Mouse (Mus musculus): ENCODE measurements around the gene Galnt10.
"Not testable (repeated sequence)": the region's sequence is repeated elsewhere in the genome, so short reads cannot be mapped to it uniquely, and the experiment has no call there.

Galnt10 gene

DNA sequence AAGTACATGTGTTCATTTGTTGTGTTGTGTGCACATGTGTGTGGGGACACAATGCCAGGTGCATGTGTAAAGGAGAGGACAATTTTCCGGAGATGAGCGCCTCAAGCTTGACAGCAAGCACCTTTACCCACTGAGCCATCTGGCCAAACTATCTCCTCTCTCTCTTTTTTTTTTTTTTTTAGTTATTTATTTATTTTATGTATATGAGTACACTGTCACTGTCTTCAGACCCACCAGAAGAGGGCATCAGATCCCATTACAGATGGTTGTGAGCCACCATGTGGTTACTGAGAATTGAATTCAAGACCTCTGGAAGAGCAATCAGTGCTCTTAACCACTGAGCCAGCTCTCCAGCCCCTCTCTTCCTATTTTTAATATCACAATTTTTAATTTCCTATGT is 177.9 kb downstream of the Galnt10 start:
- not testable (repeated sequence) for DNase-seq (ENCODE audit: extremely low read depth, low read depth, low spot score)

DNA sequence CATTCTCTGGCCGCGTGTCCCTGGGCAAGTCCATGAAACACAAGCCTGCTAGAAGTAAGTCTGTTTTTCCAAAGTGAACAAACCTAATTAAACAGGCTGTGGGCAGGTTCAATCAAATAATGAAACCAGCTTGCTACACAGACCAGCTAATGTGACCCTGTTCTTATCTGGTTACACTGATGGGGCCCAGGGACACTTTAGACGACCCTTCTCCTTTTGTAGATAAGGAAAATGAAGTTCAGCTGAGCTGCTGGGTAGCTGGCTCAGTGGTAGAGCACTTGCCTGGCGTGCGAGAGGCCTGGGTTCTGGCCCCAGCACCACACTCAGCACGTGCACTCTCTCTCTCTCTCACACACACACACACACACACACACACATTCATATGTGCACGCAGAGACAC is 178.5 kb downstream of the Galnt10 start:
- DNase-seq (ENCODE audit: extremely low read depth, low read depth, low spot score): no peak

DNA sequence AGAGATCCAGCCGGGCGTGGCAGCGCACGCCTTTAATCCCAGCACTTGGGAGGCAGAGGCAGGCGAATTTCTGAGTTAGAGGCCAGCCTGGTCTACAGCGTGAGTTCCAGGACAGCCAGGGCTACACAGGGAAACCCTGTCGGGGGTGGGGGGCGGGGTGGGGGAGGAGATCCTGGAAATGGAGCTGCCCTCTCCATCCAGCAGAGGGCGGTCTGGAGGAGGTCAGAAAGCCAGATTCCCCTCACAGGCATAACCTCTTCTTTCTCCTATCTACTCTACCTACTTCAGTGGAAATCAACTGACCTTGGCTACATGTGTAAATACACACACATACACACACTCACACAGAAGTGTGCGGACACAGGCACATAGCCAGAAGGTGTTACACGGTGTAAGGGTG is 180.0 kb downstream of the Galnt10 start:
- DNase-seq (ENCODE audit: extremely low read depth, low read depth, low spot score): not testable (repeated sequence)

DNA sequence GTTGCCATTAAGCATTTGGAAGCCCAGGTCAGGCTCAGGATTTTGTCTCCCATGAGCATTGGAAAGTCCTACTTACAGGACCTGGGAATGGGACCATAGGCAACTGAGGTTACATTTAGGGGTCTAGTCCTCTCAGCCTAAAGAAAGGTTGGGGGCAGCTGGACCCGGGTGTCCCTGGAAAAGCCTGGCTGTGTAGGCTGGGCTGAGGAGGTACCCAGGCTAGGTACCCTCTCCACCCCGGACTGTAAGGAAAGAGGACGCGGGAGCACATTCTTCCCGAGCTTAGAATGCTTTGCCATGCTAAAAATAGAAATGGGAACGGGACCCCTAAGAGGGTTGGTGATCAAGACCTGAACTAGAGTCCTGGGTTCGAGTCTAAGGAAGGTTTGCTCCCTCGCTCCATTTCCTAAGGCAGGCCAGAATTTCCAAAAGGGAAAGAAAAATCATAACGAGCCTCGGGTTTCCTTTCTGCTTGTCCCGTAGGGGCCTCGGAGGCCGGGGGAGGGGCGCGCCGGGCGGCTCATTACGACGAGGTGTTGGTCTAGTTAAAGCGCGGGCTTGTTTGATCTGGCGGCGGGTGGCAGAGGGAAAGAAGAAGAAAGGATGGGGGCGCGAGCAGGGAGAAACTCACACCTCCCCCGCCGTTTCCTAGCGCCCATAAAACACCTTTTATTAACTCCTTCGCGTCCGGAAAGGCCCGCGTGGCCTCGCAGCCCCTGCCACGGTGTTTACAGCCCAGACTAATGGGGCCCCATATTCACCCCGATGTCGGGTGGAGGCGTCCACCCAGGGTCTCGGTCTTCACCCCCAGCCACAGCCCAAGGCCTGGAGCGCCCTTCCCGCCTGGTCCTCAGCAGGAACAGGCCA is 182.0 kb downstream of the Galnt10 start:
- no peak for DNase-seq (ENCODE audit: extremely low read depth, low read depth, low spot score)

DNA sequence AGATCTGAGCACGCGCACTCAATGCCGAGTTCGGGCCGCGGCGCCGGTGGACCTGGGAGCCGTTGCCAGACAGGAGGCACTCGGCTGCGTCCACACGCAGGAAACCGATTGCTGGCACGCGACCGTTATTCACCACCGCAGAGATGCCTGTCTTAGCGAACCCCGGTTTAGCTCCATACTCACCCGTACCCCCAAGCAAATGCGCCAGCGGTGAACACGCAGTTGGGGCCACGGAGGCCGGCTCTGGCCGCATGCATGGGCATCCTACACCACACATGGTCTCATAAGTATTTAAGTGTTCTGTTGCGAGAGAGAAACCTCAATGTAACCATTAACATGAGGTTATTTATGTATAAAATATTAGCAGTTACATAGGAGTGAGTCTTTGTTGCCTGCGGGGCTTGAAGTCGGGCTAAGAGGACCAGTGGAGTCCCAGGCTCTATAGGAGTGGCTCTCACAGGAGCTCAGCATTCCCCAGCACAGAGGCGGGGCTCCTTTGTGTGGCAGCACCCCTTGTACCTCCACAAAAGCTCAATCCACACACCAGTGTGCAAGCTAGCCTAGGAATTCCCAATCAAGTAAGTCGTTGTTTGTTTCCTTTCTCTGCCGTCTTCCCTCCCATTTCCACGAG is 182.8 kb downstream of the Galnt10 start:
- no peak for DNase-seq (ENCODE audit: extremely low read depth, low read depth, low spot score)

DNA sequence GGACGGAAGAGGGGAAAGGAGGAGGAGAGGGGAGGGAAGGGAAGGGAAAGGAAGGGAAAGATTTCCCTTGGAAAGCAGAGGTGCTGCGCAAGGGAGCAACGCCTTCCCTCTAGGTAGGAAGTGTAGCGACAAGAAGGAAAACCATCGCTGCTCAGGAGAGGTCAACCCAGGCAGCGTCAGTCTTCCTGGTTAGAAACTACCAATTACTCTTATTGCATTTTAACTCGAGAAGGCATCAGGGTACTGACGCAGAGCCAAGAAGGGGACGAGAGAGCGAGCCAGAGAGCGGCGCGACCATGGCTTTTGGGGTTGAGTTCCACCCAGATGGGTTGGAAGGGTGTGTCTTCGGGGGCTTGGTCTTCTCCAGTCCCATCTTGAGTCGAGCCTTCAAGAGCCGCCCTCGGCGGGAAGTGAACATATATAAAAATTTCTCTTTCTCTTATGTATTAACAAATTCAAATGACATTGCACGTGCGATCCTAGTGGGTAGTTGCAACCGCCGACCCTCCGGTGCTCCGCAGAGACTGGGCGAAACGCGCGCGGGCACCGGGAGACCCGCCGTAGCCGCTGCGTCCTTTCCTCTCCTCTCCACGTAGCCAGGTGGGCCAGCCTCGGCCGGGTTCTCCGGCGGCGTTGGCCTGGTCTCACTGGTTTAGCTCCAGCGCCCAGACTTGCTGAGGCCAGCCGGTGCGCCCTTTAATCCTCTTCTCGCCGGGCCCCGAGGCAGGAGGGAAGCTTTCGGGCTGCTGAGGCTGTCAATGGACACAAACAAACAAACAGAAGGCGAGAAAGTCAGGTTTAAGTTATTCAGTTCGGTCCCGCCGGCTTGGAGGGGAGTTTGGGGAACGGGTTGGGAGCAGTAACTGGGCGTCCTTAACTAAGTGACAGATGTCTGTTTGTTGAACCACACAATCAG is 184.0 kb downstream of the Galnt10 start:
- no peak for DNase-seq (ENCODE audit: extremely low read depth, low read depth, low spot score)

DNA sequence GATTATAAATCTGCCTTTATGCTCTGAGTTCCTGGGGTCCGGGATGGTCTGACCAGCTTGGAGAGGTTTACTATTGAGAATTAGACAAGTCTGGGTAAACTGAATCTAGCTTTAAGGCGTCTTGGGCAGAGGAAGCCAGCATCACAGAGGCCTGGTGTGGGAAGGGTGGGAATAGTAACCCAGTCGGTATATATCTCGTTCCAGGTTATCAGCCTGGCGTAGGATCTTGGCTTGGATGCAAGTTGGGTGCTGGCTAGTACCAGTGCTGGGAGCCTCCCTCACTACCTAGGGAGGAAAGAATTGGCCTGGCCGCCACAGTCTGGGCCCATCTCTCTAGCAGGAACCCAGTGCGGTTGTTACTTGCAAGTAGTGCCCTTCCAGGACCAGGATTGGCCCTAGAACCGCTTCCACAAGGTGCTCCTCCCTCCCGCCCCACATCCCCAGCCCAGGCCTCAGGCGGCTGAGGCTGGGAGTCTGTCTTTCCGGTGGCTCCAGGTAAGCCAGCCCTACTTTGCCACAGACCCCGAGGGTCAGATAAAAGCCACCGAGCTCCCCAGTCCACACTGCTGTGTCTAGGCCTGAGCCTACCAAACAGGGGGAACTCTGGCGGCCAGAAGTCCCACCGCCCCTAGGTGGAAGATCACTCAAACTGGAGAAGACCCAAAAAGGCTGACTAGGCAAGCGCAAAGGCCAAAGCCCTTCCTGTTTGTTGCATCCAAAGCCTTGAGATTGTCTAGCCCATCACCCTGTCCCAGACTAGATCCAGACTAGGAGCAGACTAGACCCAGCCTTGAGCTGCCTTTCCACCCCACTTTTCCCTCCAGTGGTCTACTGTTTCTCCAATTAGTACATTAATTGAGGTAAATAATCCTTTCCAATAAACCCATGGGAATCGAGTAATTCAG is 184.9 kb downstream of the Galnt10 start:
- no peak for DNase-seq (ENCODE audit: extremely low read depth, low read depth, low spot score)

DNA sequence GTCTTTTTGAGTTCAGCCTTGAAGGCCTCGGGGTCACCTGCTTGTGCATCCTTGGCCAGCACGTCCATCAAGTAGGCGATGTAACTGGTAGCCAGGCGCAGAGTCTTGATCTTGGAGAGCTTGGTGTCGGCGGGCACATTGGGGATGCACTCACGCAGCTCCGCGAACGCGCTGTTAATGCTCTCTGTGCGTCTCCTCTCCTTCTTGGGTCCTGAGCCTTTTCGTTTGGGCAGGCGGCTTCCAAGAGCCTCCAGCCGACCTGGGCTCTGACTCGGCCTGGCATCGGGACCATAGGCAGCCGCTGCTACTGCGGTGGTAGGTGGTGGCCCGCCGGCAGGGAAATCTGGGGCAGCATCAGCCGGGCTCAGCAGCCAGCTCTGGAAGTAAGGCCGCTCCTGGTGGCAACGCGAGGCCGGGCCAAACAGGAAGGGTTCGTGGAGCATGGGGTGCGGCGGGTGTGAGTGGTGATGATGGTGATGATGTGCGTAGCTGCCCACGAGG is 186.1 kb downstream of the Galnt10 start:
- no peak for DNase-seq (ENCODE audit: extremely low read depth, low read depth, low spot score)

DNA sequence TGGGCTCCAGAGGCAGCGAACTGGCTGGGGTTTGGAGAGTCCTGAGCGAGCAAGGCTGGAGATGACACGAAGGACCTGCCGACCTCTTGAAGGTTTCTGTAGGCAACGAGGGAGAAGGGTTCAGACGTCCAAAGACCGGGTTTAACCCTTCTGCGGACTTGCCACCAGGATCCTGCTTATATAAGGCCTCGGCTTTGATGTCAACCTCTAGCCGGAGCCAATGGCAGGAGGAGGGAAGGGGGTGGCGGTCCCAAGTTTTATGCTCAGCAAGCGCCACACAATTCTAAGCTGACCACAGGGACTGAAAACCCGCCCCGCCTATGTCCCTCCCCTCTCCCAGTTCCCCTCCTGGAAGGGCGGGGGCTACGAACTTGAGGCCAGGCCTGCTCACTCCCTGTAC is 186.6 kb downstream of the Galnt10 start:
- DNase-seq (ENCODE audit: extremely low read depth, low read depth, low spot score): no peak

DNA sequence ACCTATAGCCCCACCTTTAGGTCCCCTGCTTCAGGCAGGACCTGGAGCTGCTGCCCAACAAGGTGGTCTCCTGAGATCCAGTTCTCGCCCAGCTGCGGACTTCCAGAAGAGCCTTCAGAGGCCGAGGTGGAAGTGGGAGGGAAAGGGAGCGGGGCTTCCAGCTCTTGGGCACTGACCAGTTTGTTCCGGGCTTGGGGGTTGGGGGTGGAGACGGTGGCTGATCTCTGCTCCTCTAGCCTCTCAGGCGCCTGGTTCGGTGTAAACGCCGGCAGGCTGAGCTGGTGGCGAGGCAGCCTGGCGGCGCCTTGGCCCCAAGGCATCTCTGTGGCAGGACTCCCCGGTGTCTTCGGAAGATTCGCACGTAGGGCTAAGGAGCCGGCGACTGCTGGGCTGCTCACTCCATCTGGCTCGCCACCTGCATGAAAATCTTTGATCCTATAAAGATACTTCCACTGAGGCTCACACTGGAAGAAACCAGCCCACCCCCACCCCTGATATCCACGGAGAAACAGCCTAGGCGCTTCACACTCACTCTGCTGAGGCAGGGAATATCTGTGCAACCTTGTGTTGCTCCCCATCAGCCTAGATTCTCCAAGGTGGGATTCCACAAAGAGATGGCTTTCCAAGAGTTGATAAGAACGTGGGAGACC is 187.4 kb downstream of the Galnt10 start, which contains the start of gene Hand1:
TSS of gene Hand1 (minus strand) at position 267 of the 650 bp plus-strand sequence.
- no peak for DNase-seq (ENCODE audit: extremely low read depth, low read depth, low spot score)

DNA sequence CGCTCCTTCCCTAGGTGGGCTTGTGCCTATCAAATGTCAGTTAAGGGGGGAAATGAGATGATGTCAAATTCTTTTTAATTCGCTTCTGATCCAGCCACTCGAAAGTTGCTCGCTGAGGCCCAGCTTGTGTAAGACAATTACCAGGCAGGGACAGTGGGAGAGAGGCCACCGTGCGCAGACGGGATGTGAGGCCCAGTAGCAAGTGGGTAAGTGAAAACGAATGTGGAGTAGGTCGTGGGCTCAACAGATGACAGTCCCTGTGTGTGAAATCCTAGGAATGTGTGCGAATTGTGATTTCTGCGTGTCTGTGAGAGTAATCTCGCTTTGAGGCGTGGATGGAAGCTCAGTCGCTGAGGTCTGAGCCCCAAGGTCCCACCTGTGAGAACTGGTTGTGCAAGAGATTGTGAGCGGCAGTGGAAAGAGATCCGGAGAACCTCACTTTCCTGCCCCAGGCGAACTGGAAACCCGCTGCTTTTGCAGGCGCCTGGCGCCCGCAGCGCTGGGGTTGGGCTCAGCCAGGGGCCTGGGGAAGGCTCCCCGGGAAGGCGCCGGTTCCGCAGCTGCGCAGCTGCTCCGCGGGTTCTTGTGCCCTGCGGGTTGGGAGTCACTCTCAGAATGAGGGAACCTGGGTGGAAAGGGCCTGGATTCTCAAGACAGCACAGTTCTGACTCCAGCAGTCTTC is 188.2 kb downstream of the Galnt10 start:
- no peak for DNase-seq (ENCODE audit: extremely low read depth, low read depth, low spot score)

DNA sequence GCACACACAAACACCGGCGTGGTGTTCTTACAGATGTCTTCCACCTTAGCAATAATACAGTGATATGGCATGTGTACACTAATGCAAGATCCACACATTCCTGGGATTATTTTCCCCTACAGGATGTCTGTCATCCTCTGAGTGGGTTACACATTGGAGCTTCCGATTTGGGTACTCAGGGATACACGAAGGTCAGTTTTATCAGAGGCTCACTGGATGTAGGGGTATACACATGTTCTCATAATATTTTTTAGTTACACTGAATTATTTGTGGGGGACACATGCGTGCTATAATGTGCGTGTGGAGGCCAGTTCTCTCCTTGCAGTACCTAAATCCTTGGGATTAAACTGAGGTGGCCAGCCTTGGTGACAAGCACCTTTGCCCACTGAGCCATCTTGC is 188.8 kb downstream of the Galnt10 start:
- no peak for DNase-seq (ENCODE audit: extremely low read depth, low read depth, low spot score)

DNA sequence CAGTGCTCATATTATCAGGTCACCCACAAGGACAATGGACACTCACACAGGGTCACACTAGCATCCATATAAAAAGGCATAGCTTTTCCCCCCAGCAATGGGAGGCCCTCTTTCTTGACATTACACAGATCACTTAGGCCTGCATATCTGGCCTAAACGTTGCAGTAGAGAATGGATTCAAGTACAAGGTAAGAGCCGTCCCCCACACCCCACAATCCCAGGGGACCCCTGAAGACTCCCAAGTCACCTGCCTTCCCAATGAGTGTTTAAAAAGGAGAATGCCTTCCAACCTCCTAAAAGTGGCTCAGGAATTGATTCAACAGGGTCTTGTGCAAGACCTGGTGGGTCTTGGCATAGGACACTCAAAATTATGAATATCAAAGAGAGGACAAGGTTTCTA is 190.1 kb downstream of the Galnt10 start:
- no peak for DNase-seq (ENCODE audit: extremely low read depth, low read depth, low spot score)

DNA sequence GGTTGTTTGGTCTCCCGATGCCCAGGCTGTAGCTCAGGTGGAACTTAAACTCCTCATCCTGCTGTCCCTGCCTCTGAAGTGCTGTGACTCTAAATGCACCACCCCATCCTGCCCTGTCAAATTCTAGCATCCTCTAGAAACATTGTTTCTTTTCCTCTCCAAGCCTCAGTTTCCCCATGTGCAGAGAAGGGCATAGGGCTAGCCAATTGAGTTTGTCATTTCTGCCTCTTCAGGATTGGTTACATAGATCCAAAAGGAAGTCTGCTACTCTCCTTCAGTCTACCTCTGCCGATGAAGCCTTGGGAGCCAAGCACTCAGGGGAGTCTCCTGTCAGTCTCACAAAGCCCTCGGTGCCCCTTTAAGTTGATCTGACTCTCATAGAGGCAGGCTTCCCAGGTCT is 190.7 kb downstream of the Galnt10 start:
- no peak for DNase-seq (ENCODE audit: extremely low read depth, low read depth, low spot score)

DNA sequence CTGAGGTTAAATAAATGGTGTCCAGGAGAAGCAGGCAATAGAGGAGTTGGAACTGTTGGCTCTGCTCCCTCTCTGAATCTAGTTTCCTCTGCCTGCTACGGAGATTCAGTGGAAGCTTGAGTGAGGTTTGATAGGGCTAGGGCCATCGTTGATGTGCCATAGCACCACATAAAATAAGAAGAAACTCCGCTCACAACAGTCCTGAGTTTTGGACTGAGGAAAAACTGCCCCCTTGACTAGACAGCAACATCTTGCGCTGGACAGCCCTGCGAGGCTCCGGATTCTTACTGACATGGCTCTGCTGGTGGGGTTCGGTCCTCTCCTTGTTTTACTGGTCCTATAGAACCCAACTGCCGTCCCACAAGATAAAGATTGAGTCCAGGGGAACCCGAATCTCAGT is 191.2 kb downstream of the Galnt10 start:
- no peak for DNase-seq (ENCODE audit: extremely low read depth, low read depth, low spot score)

All from fat pad, adult 2 months (tissue).